Mouse (Mus musculus) megakaryocyte, embryonic 14.5 days (primary cell): ENCODE results near the gene Fmo6.

Source experiments
- FLI1 ChIP-seq: IDR thresholded peaks from 2 replicates; pipeline ENCODE4 v1.6.1; 2012; ENCODE audit warnings: low read length, inconsistent platforms, mixed read lengths
- GATA1 ChIP-seq: IDR thresholded peaks from 3 replicates; pipeline ENCODE4 v1.6.1; 2012; ENCODE audit warnings: mixed read lengths, low read length, inconsistent platforms, borderline replicate concordance

GRCm38 (mm10) chr1:162986777-162987176 lies 49.5 kb upstream of the Fmo6 start:
- TF ChIP-seq GATA1 (no peak), FLI1 (no peak)
